Mouse (Mus musculus) cerebellum, adult 8-10 months (tissue): ENCODE results near the gene Nras.
A peak's percentile ranks its signal among the peaks of the same experiment; 100 is the strongest.

Experiments used
- DNase-seq: peaks from one replicate; pipeline ENCODE4 v3.0.0; 2022

The Nras gene

GRCm38 (mm10) chr3:103100735-103101134 lies 42.6 kb downstream of the Nras start:
- no peak for DNase-seq

DNA sequence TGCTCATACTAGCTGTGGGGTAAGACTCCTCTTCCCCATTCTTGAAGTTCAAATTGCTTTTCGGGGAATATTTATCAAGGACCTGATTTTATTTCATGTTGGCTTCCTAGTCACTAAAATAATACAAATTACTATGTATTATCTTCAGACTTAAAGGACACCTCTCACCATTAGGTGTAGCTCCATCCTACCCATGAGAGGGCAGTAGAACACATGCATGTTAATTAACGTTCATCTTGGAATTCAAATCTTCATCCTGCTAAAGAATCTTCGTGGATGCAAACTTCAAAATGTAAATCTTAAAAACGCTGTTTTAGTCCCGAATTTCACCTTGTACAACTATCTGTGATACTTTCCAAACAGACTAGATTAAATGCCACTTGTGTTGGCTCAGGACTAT lies 43.1 kb downstream of the Nras start:
- DNase-seq, result no peak

DNA sequence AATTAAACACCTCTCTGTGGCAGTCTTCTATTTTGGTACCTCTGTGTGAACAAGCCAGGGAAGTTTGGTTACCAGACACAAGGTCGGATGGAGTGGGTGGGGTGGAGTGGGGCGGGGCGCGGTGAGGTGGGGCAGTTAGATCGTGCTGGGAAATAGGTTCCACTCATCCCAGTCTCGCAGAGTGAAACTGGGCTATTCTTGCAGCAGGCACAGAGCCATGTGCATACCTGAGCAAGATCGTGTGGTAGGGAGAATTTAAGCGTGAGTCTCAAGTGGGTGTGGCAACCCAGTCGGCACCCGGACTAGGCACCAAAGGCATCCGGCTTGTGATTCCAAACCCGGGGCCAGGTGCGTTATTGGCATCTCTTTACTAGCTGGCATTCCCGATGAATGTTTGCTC lies 43.8 kb downstream of the Nras start:
- DNase-seq, result no peak

DNA sequence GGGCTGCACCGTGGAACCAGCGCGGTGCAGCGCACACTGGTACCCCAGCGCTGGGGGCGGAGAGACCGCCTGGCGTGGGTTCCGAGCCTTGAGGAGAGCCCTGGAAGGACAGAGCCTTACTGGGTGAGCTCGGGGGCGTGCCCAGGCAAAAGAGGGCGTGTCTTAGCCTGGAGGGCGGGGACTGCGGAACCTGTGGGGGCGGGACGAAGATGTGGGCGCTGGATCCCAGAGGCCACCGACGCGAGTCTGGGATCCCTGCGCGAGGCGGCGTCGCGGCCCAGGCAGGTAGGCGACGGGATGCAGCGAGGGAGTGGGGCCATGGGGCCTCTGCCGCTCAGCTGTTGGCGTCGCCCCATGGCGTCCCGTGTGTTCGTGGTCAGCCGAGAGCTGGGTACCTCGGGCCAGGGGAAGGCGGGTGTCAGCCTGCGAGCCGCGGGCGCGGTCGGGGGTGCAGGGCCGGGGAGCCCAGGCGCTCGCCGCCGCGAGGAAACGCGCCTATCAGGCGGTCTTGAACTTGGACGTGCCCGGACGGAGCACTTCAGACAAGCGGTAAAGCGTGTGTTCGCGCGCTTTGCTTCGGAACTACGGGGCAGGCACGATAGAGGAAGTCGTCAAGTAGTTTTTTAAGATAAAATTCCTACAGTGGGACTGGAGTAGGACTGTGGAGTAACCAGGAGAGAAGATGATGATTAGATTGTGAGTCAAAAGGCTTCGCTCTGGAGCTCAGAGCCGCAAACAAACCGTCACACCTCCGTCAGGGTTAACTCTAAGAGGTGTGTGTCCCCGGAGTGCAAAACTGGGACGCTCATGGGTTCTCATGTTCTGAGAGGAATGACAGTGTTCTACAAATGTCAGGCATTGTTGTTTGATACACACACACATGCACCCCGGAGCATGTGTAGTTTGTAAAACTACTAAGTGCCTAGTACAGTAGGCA lies 44.6 kb downstream of the Nras start, which contains the start of gene Dennd2c:
TSS of gene Dennd2c (plus strand) at position 151 of the 937 bp plus-strand sequence.
- peak; percentile 19 for DNase-seq

GRCm38 (mm10) chr3:103107565-103108240 lies 49.6 kb downstream of the Nras start:
- no peak for DNase-seq

GRCm38 (mm10) chr3:103112216-103112615 lies 54.1 kb downstream of the Nras start:
- DNase-seq, result no peak
